Mouse (Mus musculus): Measurements from ENCODE around the gene Enho.
"Not testable (repeated sequence)": the region's sequence is repeated elsewhere in the genome, so short reads cannot be mapped to it uniquely, and the experiment has no call there.

Enho gene

GRCm38 (mm10) chr4:41639913-41640507, at the start of gene Enho:
Enho (minus strand) TSS chr4:41640324.
- DNase-seq (ENCODE audit: extremely low read depth, low read depth, low spot score): no peak

DNA sequence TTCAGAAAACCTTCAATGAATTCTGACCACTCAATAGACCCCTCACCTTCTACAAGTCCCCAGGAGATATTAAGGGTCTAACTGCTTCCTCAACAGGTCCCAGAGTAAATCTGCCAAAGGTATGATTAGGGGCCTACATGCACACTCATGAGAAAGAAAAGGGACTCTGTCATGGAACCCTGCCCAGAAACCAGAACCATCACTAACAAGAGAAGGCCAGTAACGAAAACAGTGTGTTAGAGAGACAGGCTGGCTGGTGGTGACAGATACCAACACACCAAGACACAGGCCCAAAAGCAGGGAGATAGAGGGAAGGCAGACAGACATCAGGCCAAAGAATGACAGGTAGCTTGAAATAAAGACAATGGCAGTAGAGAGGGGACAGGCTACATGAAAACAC, 48.4 kb upstream of the Enho start:
- DNase-seq (ENCODE audit: extremely low read depth, low read depth, low spot score): not testable (repeated sequence)

GRCm38 (mm10) chr4:41685882-41686492, 45.9 kb upstream of the Enho start:
- DNase-seq (ENCODE audit: extremely low read depth, low read depth, low spot score): not testable (repeated sequence)

DNA sequence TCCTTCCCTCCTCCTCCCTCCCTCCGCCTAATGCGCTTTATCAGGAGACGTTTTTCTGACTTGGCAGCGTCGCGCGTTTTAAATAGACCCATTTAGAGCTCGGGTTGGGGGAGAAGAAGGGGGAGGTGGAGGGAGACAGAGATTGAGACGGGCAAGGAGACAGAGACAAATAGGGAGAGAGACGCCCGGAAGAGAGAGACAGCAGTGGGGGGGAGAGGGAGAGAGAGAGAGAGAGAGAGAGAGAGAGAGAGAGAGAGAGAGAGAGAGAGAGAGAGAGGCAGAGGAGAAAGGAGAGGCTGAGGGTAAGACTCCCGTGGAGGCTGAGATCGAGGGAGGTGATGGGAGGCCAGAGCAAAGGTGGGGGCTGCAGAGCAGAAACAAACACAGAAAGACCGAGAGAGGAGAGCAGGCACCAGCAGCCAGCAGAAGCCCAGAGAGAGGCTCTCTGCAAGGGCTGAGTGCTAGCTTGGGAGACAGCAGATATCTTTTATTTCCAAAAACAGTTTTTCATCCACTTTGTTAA, 44.9 kb upstream of the Enho start:
- DNase-seq (ENCODE audit: extremely low read depth, low read depth, low spot score): not testable (repeated sequence)

DNA sequence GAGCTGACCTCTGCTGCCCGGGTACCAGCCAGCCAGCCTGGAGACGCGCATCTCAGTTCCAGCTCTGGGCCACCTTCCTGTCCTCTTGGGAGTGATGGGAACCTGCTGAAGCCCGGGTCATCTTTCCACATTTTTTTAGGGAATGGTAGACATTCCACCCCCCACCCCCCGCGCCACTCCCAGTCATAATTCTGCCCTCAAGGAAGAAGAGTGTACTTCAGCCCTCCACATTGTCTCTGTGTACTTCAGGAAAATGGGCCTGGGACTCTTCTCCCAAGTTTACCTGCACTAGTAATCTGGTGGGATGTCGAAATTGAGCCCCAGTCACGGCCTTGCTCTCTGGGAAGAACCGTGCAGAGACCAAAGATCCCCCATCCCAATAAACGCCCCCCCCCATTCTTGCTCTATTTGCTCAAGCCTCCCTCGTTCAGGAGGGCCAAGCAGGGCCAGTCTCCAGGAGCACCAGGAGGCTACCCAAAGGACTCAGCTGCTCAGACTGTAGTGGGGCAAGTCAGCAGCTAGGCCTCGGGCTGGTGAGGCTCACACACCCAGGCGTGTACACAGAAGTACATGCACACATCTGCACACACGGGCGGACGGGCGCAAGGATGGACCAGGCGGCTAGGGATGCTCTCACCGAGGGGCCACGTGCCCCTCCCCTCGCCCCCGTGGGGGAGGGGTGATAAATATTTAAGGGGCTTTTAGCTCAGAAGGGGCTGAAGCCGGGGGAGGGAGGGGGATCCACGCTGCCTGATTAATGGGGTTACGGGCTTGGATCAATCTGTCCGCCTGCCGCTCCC, 44.2 kb upstream of the Enho start:
- not testable (repeated sequence) for DNase-seq (ENCODE audit: extremely low read depth, low read depth, low spot score)

GRCm38 (mm10) chr4:41683303-41683702, 43.2 kb upstream of the Enho start:
- not testable (repeated sequence) for DNase-seq (ENCODE audit: extremely low read depth, low read depth, low spot score)

GRCm38 (mm10) chr4:41682789-41683188, 42.7 kb upstream of the Enho start:
- no peak for DNase-seq (ENCODE audit: extremely low read depth, low read depth, low spot score)

- DNase-seq (ENCODE audit: extremely low read depth, low read depth, low spot score): no peak
Observed at GRCm38 (mm10) chr4:41681947-41682346, 41.8 kb upstream of the Enho start.

GRCm38 (mm10) chr4:41681176-41681575, 41.1 kb upstream of the Enho start:
- DNase-seq (ENCODE audit: extremely low read depth, low read depth, low spot score): no peak

DNA sequence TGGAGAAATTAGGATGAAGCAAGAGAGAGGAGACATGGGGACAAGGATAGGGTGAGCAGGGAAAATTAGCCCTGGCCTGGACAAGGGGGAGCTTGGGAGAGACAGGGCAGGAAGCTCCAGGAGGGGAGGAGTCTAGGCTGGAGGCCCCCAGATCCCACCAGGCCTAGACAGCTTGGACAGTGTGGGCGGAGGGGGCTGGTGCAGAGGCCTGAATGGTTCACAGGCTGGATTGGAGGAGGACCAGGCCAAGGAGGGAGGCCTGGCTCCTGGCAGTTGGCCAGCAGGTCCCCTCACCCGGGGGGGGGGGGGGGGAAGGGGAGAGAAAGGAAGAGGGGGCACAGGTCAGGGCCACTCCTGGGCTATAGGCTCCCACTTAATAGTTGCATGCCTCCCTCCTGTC, 39.2 kb upstream of the Enho start:
- DNase-seq (ENCODE audit: extremely low read depth, low read depth, low spot score): no peak

GRCm38 (mm10) chr4:41678863-41679262, 38.7 kb upstream of the Enho start:
- DNase-seq (ENCODE audit: extremely low read depth, low read depth, low spot score): no peak

DNA sequence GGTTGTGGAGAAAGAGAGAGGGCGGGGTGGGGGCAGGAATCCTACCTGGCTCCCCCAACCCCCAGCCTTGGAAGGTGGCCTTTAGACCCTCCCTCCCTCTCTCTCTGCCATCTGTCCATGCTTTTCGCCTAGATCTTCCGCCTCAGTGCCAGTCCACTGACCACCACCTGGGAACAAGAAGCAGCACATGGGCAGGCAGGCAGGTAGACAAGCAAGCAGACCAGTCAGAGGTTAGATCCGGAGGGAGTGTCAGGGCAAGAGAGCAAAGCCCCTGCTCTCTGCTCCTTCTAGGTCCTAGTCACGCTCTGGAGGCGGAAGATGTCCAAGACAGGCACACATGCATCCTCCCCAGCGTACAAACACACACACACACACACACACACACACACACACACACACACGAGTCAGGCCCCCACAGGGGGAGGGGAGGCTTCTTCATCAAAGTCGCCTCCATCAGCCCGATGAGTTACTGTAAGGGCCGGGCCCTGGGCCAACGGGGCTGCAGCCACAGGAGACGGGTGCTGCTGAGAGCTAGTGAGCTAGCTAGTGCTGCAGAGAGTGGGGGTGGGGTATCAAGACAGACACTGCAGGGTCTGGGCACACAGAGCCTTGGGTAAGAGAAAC, 37.0 kb upstream of the Enho start:
- no peak for DNase-seq (ENCODE audit: extremely low read depth, low read depth, low spot score)

DNA sequence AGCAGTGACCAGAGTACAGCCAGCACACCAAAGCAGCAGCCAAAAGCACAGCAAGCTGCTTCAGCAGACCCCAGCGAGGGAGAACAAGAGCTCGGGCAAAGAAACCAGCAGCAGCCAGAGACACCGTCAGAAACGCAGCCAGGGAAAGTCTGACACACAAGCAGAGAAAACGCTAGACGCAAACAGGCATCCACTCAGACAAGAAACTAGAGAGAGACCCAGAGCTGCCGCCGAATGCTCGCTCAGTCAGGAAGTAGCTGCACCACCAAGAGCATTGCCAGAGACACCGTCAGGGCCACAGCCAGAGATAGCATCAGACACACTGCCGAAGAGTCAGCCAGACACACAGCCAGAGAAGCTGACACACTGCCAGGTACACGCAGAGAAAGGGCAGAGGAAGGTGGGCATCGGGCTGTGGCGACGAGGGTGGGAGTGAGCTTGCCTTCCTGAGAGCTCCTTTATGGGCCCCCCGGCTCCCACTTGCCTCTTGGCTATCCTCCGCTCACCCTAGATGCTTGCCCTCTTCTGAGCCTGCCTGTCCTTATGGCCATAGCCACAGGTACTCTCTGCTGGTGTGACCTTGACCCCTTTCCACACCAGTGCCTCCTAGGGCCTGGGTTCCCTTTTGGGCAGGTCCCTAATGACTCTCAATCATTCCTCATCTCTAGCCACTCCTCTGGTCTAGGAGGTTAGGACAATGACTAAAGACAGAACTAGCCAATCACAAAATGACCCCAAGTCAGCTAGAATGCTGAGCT, 36.3 kb upstream of the Enho start:
- DNase-seq (ENCODE audit: extremely low read depth, low read depth, low spot score): no peak

DNA sequence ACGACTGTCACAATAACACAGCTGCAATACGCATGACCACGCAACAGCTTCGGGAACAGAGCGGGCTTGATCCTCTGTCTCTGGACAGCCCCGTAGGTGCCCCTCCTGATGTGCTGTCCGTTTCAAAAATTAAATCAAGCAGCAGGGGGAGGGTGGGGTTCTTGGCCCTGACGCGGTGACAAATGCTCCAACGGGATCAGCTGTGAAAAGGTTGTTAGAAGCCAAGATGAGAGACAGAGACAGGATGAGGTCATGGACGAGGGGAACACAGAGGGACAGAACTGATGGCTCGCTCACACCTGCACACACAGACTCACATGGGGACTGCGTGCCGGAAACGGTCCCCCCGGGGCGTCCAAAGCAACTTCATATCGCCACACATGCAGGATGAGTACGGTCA, 33.1 kb upstream of the Enho start:
- DNase-seq (ENCODE audit: extremely low read depth, low read depth, low spot score): no peak

GRCm38 (mm10) chr4:41672522-41672963, 32.4 kb upstream of the Enho start:
- no peak for DNase-seq (ENCODE audit: extremely low read depth, low read depth, low spot score)

GRCm38 (mm10) chr4:41671963-41672480, 31.9 kb upstream of the Enho start:
- no peak for DNase-seq (ENCODE audit: extremely low read depth, low read depth, low spot score)

DNA sequence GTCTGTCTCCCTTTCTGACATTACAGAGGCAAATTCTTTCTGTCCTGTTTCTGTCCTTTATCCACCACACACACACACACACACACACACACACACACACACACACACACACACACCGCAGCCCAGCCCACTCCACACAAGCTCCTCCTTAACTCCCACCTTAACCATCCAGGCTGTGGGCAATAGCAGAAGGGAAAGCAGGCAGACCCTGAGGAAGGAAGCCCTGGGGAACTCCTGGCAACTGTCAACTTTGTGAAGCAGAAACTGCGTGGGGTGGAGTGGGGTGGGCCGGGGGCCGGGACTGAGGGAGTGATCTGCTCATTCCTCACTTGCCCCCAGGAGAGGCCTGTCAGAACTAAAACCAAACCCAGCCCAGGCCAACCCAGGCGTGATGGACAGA, 31.4 kb upstream of the Enho start:
- DNase-seq (ENCODE audit: extremely low read depth, low read depth, low spot score): no peak

DNA sequence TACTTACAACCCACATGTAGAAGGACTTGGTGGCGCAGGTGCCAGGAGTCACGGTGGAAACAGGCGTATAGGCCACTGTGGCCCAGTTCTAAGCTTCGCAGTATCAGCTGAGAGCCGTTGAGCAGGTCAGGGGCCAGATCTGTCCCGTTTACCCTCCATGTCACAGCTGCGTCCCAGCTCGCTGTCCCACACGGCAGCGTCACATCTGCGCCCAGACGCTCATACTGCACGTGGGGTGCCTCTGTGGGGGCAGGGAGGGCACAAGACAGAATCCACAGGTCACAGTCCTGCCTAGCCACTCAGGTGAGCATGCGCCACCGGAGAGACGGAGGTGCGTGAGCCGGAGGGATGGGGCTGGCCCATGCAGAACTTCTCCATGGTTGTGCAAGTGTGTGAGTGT, 30.7 kb upstream of the Enho start:
- no peak for DNase-seq (ENCODE audit: extremely low read depth, low read depth, low spot score)

DNA sequence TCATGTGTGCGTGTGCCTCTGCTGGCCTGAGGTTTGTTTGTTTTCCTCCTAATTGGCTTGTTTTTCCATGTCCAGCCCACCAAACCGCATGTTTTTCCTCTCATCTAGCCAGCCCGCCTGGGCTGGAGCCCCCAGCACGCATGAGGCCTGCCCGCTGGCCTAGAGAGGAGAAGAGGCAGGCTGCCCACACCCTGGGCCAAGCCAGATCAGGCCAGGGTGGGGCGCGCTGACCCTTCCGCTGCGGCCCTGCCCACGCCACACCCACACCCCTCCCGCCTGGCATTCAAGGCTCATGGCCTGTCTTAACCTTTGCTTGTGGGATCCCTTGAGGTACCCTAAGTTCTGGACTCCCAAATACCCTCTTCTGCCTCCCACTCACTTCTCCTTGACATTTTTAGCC, 26.5 kb upstream of the Enho start:
- DNase-seq (ENCODE audit: extremely low read depth, low read depth, low spot score): no peak

GRCm38 (mm10) chr4:41665009-41665675, 25.0 kb upstream of the Enho start:
- DNase-seq (ENCODE audit: extremely low read depth, low read depth, low spot score): no peak
